Mouse (Mus musculus) gastrocnemius, adult 18-20 months (tissue): ENCODE results near the gene Ap1m1. TPM values are rescaled to one million over a fixed set of nuclear protein-coding genes. Genes with fewer than 3 reads are reported as not detected.
A peak's percentile ranks its signal among the peaks of the same experiment; 100 is the strongest.

ENCODE experiments used
- DNase-seq: peaks from one replicate; pipeline ENCODE4 v3.0.0; 2021; ENCODE audit warnings: low spot score
- total RNA-seq, 2 experiments: library from RNA; stranded (reverse); gene quantifications; 2 replicates each; pipeline ENCODE4 v1.2.3; 2021

The Ap1m1 gene
- total RNA-seq, 2 experiments from 2014 or later: 20.9 to 21.8 TPM

DNA sequence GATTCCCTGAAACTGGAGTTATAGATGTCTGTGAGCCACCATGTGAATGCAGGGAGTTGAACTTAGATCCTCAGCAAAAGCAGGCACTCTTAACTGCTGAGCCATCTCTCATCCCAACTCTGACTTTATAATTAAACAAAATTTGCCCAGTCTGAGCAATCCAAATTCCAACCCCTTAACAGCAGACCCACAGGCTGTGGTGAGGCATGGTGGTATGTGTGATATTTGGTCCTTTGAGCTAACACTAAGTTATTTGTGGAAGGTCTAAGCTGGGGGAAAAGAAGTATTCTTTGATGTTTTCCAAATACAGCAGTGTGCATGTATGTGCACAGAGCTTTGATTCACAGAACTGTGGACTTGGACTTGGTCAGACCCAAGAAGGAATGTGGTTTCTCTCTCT, 49.2 kb downstream of the Ap1m1 start:
- DNase-seq: no peak

- DNase-seq: no peak
Measured at GRCm38 (mm10) chr8:72291104-72291503, 51.3 kb downstream of the Ap1m1 start.

DNA sequence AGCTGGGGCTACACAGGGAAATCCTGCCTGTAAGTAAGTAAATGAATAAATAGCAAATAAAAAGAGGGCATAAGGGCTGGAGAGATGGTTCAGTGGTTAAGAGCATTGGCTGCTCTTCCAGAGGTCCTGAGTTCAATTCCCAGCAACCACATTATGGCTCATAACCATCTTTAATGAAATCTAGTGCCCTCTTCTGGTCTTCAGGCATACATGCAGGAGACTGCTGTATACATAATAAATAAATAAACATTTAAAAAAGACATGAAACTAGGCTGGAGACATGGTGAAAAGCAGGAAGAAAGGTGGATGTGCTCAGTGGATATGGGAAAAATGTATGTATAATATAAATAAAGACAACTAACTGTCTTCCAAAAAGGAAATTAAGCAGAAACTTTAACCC, 53.5 kb downstream of the Ap1m1 start:
- no peak for DNase-seq

GRCm38 (mm10) chr8:72295125-72295524, 55.3 kb downstream of the Ap1m1 start:
- DNase-seq: no peak

DNA sequence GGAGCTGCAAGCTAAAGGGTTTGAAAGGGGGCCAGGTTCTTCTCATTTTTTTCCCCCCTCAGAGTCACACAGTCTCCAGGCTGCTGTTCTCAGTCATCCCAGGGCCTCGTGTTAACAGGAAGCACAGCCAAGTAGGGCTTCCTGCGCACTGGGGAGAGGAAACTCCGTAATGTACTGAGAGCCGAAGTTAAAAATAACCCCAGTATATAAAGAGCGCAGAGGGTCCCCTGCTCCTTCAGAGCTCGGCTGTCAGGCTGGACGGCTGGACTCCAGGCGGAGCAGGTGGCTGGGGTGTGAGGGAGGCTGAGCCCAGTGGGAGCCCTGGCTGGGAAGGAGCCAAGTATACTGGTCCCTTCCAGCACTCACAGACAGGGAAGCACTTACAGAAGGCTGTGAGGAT, 55.9 kb downstream of the Ap1m1 start:
- peak; percentile 96 for DNase-seq

DNA sequence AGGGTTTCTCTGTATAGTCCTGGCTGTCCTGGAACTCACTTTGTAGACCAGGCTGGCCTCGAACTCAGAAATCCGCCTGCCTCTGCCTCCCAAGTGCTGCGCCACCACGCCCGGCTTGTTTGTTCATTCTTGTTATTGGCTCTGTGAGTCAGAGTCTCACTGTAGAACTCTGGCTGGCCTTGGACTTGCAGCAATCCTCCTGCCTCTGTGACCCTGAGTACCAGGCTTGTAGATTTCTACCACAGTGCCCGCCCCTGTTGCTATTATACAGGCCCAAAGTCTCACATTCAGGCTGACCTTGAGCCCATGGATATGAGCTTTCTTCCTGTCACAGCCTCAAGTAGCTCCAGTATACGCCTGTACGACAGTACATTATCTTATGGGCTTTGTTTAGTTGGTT, 56.7 kb downstream of the Ap1m1 start:
- DNase-seq: no peak

- DNase-seq: no peak
Measured at GRCm38 (mm10) chr8:72298928-72299327, 59.1 kb downstream of the Ap1m1 start.

DNA sequence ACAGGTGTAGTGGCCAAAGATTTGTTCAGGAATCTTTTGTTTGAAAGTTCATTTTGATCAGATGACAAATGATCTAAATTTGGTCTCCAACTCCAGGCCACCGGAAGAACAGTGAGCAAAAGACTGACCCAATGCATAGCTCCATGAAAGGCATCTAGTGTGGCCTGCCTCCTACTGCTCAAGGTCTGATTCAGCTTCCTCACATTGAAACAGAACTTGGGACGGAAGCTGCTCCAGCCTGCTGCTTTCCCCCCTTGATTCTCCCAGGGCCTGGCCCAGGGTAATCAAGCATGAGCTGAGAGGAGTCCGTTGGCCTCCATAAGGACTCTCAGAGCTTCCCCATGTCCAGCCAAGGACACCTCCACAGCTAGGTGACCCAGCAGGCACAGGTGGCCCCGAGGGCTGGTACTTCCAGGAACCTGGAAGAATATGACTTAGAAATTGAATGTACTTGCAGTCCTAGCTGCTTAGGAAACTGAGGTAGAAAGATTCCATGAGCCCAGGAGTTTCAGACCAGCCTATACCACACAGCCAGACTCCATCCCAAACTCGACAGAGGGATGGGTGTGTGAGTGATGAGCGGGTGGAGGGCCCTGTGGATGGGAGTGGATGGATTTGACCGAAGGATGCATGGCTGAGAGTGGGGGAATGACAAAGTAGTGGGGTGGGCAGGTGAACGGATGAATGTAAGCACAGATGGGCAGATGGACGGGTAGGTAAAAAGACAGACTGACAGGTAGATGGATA, 61.0 kb downstream of the Ap1m1 start:
- no peak for DNase-seq

GRCm38 (mm10) chr8:72301497-72301896, 61.7 kb downstream of the Ap1m1 start:
- no peak for DNase-seq

DNA sequence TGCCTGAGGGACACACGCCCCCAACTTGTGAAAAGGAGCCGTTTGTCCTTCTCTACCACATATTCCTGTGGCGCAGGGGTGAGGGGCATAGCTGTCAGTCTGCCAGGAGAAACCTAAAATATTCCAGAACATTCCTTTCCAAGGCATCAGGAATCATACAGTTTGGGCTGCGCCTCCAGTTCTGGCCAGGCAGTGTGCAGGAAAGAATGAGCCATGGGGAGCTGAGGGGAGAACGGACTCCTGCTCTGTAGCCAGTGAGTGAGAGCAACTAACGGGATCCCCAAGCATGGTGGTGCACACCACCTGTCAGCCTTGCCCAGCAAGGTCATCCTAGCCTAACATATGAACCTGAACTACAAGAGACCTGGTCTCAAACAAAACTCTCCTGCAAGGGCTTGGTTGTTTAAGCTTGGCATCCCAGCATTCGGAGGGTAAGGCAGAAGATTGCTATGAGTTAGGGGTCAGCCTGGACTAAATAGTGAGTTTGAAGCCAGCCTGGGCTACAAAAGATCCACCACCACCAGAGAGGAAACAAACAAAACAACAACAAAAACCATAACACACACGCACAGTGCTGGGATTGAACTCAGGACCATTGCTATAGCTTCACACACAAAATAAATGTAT, 63.3 kb downstream of the Ap1m1 start:
- DNase-seq: no peak

- peak; percentile 87 for DNase-seq
Measured at GRCm38 (mm10) chr8:72303633-72304032, 63.8 kb downstream of the Ap1m1 start.

DNA sequence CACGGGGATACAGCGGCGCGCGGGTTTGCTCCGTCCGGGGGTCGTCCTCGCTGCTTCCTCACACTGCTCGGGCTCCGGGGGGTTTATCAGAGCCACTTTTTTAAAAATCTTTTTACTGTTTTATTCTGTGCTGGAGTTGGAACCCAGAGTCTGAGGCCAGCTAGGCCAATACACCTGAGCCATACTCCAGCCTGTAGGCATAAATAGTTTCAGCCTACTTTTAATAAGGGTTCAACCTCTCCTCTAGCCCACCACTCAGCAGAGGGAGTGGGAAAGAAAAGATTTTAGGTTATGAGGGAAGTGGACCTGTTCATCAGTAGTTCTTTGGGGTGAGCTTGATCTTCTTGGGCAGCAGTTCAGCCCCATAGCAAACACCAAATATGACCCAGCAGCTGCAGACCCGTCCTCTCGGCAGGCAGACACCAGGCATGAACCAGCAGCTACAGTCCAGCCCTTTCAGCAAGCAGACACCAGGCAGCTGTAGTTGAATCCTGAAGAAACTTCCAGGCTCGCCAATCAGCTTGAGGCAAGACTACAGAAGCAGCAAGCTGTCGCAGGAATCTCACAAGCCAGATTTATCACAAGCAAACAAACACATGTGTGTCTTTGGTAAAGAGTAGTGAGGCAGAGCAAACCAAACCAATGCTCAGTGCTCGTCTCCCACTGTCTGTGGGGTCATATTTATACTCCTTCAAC, 65.5 kb downstream of the Ap1m1 start, which contains the start of gene Gm10282:
Gm10282 (minus strand) TSS at position 51 of the 696 bp plus-strand sequence.
- DNase-seq: no peak

DNA sequence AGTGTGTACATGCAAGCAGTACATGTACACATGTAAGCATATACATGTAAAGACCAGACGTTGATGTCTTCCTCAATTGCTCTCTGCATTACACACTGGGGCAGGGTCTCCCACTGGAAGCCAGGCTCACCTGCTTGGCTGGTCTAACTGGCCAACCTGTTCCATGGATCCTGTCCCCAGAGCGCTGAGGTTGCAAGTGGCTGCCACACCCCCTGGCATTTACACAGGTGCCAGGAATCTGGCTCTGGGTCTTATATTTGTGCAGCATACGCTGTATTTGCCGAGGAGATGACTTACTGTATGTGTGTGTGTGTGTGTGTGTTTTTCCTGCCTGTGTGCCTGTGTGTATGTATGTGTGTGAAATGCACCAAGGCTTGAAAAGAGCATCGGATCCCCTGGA, 67.1 kb downstream of the Ap1m1 start:
- no peak for DNase-seq

Other genes starting within 250 kb of the Ap1m1 start
- under 1 TPM; 0.23 to 0.38 TPM for gene Cyp4f18, start 230.4 kb upstream of the Ap1m1 start, total RNA-seq
- gene Olfr372, start 198.8 kb upstream of the Ap1m1 start, total RNA-seq: not detected
- gene Olfr373, start 156.8 kb upstream of the Ap1m1 start, total RNA-seq: not detected
- gene Olfr374, start 133.0 kb upstream of the Ap1m1 start, total RNA-seq: not detected
- gene Tpm4, start 105.0 kb upstream of the Ap1m1 start, total RNA-seq: 10 to 100 TPM; 23.8 to 42.5 TPM
- gene Rab8a, start 78.8 kb upstream of the Ap1m1 start, total RNA-seq: 10 to 100 TPM in 1 of 2 experiments, 1 to 10 TPM in 1; 8.9 to 10.6 TPM
- gene Hsh2d, start 50.4 kb upstream of the Ap1m1 start, total RNA-seq: not detected
- gene Cib3, start 27.2 kb upstream of the Ap1m1 start, total RNA-seq: not detected
- not detected for gene Gm11034, start 26.4 kb upstream of the Ap1m1 start, total RNA-seq
- gene Fam32a, start 20.3 kb upstream of the Ap1m1 start, total RNA-seq: 1 to 10 TPM; 7.3 to 9.4 TPM
- gene Gm10282, start 65.2 kb downstream of the Ap1m1 start, total RNA-seq: 1 to 10 TPM; 1.8 to 3.4 TPM
- 10 to 100 TPM; 22.5 to 37.9 TPM for gene Klf2, start 79.0 kb downstream of the Ap1m1 start, total RNA-seq
- gene Eps15l1, start 181.4 kb downstream of the Ap1m1 start, total RNA-seq: 10 to 100 TPM; 21.9 to 22.5 TPM
- gene Calr3, start 203.9 kb downstream of the Ap1m1 start, total RNA-seq: 1 to 10 TPM; 3.5 to 4.7 TPM
- gene 1700030K09Rik, start 203.9 kb downstream of the Ap1m1 start, total RNA-seq: 1 to 10 TPM; 3.5 to 4.2 TPM
- 10 to 100 TPM; 21.2 to 22.6 TPM for gene Cherp, start 235.2 kb downstream of the Ap1m1 start, total RNA-seq